Mouse (Mus musculus) olfactory bulb, adult 2 months (tissue): ENCODE results near the gene Nodal.

Source experiments
- CTCF ChIP-seq: fragments of 200-500 bp; IDR thresholded peaks from 2 replicates; pipeline ENCODE4 v1.5.1; 2012; ENCODE audit warnings: low read depth, mild to moderate bottlenecking, low read length, moderate library complexity; ENCODE audit not compliant: insufficient read depth
- POLR2A ChIP-seq: fragments of 200-500 bp; IDR thresholded peaks from 2 replicates; pipeline ENCODE4 v1.6.1; 2012; ENCODE audit warnings: mild to moderate bottlenecking, low read depth, low read length, moderate library complexity; ENCODE audit not compliant: insufficient read depth

DNA sequence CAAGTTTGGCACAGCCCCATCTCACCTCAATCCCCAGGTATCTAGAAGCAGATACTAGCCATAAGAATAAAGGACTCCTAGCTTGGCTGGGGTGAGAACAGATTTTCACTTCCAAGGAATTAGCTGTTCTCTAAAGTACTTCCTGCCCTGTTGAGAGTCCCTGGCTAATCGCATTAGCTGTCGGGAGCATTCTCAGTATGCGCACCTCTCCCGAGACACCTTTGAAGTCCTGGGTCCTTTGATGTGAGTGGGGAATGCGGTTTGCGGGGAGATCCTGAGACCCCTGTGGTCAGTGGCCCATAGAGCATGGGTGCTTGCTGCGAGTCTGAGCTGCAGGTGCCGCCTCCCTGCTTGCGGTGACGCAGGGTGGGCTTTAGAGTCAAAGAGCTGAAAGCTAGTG is 11.8 kb upstream of the Nodal start:
- TF ChIP-seq POLR2A, result no peak
- TF ChIP-seq CTCF, result no peak
